Mouse (Mus musculus): ENCODE measurements around the gene Prkaa1. TPM values are rescaled to one million over a fixed set of nuclear protein-coding genes. Genes with fewer than 3 reads are reported as not detected.
A peak's percentile ranks its signal among the peaks of the same experiment; 100 is the strongest.

Prkaa1 gene
- polyA plus RNA-seq (2015; fragmentation: Nextera tagmentation; extraction: Ambion mirVana), result 14.8 and 17.1 TPM in 2 replicates

GRCm38 (mm10) chr15:5143361-5144020 lies at the start of gene Prkaa1:
Gene Prkaa1 (plus strand): TSS chr15:5143861.
- Histone ChIP-seq H3K36me3 (ENCODE audit: control insufficient read depth, insufficient read depth) (no peaks in the 10 kb centered on the region), H3K4me2 (ENCODE audit: low read depth, low read length) (peak within 1 kb of the TSS; percentile 90), H3K27me3 (ENCODE audit: control insufficient read depth, insufficient read depth, low read length) (no peaks in the 10 kb centered on the region), H3K4me1 (ENCODE audit: control insufficient read depth, insufficient read depth, low read length) (peaks cover 13% of the 10 kb centered on the region), H3K9me3 (replicated peaks; ENCODE audit: control insufficient read depth, low read length) (no peaks in the 10 kb centered on the region), H3K4me3 (ENCODE audit: low read length) (peak within 1 kb of the TSS; percentile 89), H3K9ac (ENCODE audit: low read length) (peak within 1 kb of the TSS; percentile 87), H3K27ac (ENCODE audit: low read length) (peak within 1 kb of the TSS; percentile 86)
- WGBS, result under 1% methylated on average over 66 of the region's 80 CpGs
- peak; percentile 89 for ATAC-seq (replicated peaks; ENCODE audit: extremely low read depth, insufficient read depth, low FRiP score)

- Histone ChIP-seq H3K36me3 (ENCODE audit: control insufficient read depth, insufficient read depth) (no peaks in the 10 kb centered on the region; the same call in 1 of the 2 replicates), H3K27me3 (ENCODE audit: control insufficient read depth, insufficient read depth, low read length) (no peaks in the 10 kb centered on the region), H3K4me3 (ENCODE audit: low read length) (no peak overlapping the region), H3K4me1 (ENCODE audit: control insufficient read depth, insufficient read depth, low read length) (no peaks in the 10 kb centered on the region), H3K9ac (ENCODE audit: low read length) (no peak overlapping the region), H3K9me3 (replicated peaks; ENCODE audit: control insufficient read depth, low read length) (peaks cover 3% of the 10 kb centered on the region; the same call in 1 of the 2 replicates), H3K4me2 (ENCODE audit: low read depth, low read length) (no peak overlapping the region), H3K27ac (ENCODE audit: low read length) (no peak overlapping the region)
- ATAC-seq (replicated peaks; ENCODE audit: extremely low read depth, insufficient read depth, low FRiP score), result no peak
- WGBS, result 84% methylated on average over 11 of the region's 11 CpGs
These were observed 47.9 kb upstream of the Prkaa1 start for GRCm38 (mm10) chr15:5095534-5096301.

DNA sequence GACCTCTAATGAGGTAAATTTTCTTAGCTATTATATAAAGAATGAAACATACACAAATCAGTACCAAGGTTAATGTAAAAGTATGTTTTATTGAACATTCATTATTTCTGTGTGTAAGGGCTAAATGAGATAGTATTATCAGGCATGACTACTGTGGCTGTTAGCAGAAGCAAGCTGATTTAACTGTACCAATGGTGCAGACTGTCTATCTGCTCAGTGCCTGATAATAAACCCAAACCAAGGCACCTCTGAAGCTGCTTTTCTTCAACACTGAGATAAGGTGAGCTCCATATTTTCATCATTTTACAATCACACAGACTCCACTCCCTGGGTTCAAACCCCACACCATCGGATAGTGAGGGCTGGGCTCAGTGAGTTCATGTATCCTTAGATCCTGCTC lies 46.3 kb upstream of the Prkaa1 start:
- Histone ChIP-seq H3K27me3 (ENCODE audit: control insufficient read depth, insufficient read depth, low read length) (no peaks in the 10 kb centered on the region), H3K4me1 (ENCODE audit: control insufficient read depth, insufficient read depth, low read length) (no peaks in the 10 kb centered on the region), H3K27ac (ENCODE audit: low read length) (no peak overlapping the region), H3K9me3 (replicated peaks; ENCODE audit: control insufficient read depth, low read length) (peaks cover 3% of the 10 kb centered on the region; the same call in 1 of the 2 replicates), H3K9ac (ENCODE audit: low read length) (no peak overlapping the region), H3K4me3 (ENCODE audit: low read length) (no peak overlapping the region), H3K36me3 (ENCODE audit: control insufficient read depth, insufficient read depth) (no peaks in the 10 kb centered on the region; the same call in 1 of the 2 replicates), H3K4me2 (ENCODE audit: low read depth, low read length) (no peak overlapping the region)
- WGBS, result 86% methylated on average over 1 of the region's 1 CpGs
- no peak for ATAC-seq (replicated peaks; ENCODE audit: extremely low read depth, insufficient read depth, low FRiP score)

DNA sequence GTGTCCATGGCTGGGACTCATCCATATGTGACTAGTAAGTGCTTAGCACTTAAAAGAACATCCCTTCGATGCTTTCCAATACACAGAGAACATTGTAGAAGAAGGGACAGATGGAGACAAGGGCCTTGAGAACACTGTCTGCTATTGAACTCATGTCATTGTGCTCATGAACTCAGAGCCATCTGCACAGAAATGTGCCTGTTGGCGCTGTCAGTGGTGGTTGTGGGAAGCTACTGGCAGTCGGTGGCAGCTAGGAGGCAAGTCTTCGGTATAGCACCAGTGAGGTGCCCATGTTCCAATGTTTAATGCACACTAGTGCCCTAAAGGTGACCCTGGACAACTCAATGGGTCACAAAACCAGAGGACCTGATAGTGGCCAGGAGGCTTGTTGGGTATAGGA lies 41.3 kb upstream of the Prkaa1 start:
- Histone ChIP-seq H3K27me3 (ENCODE audit: control insufficient read depth, insufficient read depth, low read length) (no peaks in the 10 kb centered on the region), H3K36me3 (ENCODE audit: control insufficient read depth, insufficient read depth) (peaks cover 2% of the 10 kb centered on the region), H3K4me1 (ENCODE audit: control insufficient read depth, insufficient read depth, low read length) (no peaks in the 10 kb centered on the region), H3K9ac (ENCODE audit: low read length) (no peak overlapping the region), H3K9me3 (replicated peaks; ENCODE audit: control insufficient read depth, low read length) (no peaks in the 10 kb centered on the region), H3K27ac (ENCODE audit: low read length) (no peak overlapping the region), H3K4me3 (ENCODE audit: low read length) (no peak overlapping the region), H3K4me2 (ENCODE audit: low read depth, low read length) (no peak overlapping the region)
- no peak for ATAC-seq (replicated peaks; ENCODE audit: extremely low read depth, insufficient read depth, low FRiP score)
- 92% methylated on average over 4 of the region's 4 CpGs for WGBS

DNA sequence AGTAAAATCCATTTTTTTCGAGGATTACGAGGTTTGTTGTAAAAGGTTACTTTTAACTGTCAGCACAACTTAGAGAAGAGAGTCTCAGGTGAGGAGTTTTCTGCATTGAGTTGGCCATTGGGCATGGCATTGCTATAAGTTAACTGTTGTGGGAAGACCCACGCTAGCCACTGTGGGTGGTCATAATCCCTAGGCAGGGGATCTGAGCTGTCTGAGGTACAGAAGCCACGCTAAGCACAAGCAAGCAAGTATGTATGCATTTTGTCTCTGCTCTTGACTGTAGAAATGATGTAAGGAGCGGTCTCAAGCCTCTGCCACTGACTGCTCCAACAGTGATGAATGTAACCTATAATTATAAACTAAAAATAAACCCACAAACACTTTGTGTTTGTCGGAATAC lies 37.8 kb upstream of the Prkaa1 start:
- WGBS, result 85% methylated on average over 6 of the region's 6 CpGs
- Histone ChIP-seq H3K27ac (ENCODE audit: low read length) (no peak overlapping the region), H3K4me1 (ENCODE audit: control insufficient read depth, insufficient read depth, low read length) (no peaks in the 10 kb centered on the region), H3K27me3 (ENCODE audit: control insufficient read depth, insufficient read depth, low read length) (no peaks in the 10 kb centered on the region), H3K9ac (ENCODE audit: low read length) (no peak overlapping the region), H3K4me3 (ENCODE audit: low read length) (no peak overlapping the region), H3K4me2 (ENCODE audit: low read depth, low read length) (no peak overlapping the region), H3K9me3 (replicated peaks; ENCODE audit: control insufficient read depth, low read length) (no peaks in the 10 kb centered on the region), H3K36me3 (ENCODE audit: control insufficient read depth, insufficient read depth) (peaks cover 2% of the 10 kb centered on the region; the same call in 1 of the 2 replicates)
- no peak for ATAC-seq (replicated peaks; ENCODE audit: extremely low read depth, insufficient read depth, low FRiP score)

GRCm38 (mm10) chr15:5106293-5106692 lies 37.4 kb upstream of the Prkaa1 start:
- Histone ChIP-seq H3K36me3 (ENCODE audit: control insufficient read depth, insufficient read depth) (peaks cover 2% of the 10 kb centered on the region; the same call in 1 of the 2 replicates), H3K27ac (ENCODE audit: low read length) (no peak overlapping the region), H3K27me3 (ENCODE audit: control insufficient read depth, insufficient read depth, low read length) (no peaks in the 10 kb centered on the region), H3K4me3 (ENCODE audit: low read length) (no peak overlapping the region), H3K4me1 (ENCODE audit: control insufficient read depth, insufficient read depth, low read length) (no peaks in the 10 kb centered on the region), H3K4me2 (ENCODE audit: low read depth, low read length) (no peak overlapping the region), H3K9me3 (replicated peaks; ENCODE audit: control insufficient read depth, low read length) (no peaks in the 10 kb centered on the region), H3K9ac (ENCODE audit: low read length) (no peak overlapping the region)
- no peak for ATAC-seq (replicated peaks; ENCODE audit: extremely low read depth, insufficient read depth, low FRiP score)
- WGBS, result 53% methylated on average over 2 of the region's 2 CpGs

DNA sequence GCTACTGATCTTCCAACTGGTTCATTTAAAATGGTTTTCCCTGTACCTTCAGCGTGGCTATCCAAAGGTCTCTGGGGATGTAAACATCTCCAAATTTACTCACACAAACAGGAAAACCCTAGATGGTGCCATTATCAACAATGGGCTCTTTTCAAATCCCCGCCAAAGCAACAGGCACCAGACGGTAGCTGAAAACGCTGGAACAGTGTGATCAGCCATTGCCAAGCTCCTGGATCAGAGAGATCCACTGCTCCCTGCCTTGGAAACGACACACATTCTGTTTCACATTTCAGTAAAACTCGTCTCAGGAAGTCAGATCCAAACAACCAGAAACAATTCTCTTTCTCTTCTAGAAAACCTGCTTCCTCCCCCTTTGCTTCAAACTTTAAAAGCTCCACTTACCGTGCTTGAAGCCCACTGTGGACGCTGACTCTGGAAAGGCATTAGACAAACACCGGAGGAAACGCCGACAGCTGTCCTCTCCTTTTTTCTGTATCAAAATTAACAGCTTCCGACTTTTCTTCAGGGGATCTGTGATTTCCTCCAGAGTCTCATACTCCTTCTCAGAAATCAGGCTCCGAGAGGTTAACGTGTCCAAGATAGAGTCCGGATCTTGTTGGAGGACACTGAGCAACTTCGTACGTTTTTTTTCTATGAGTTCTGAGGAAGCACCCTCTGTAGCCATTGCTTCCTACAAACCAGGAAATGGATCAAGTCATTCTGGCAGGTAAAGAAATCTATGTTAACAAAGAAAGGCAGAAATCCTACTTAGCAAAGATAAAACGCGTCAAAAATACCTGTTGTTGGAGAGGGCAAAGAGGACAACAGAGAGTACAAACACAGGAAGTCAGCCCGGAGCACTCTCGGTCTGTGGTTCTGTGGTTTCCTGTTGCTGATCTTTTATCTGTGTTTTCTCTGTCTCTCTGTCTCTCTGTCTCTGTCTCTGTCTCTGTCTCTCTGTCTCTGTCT lies 35.7 kb upstream of the Prkaa1 start, which contains the start of gene Card6:
Gene Card6, minus strand, starts transcription at position 854 of the 969 bp plus-strand sequence.
- Histone ChIP-seq H3K27ac (ENCODE audit: low read length) (peak within 1 kb of the TSS; percentile 63), H3K4me3 (ENCODE audit: low read length) (peak within 1 kb of the TSS; percentile 52), H3K9ac (ENCODE audit: low read length) (peak within 1 kb of the TSS; percentile 57), H3K4me1 (ENCODE audit: control insufficient read depth, insufficient read depth, low read length) (no peaks in the 10 kb centered on the region), H3K27me3 (ENCODE audit: control insufficient read depth, insufficient read depth, low read length) (no peaks in the 10 kb centered on the region), H3K36me3 (ENCODE audit: control insufficient read depth, insufficient read depth) (peaks cover 2% of the 10 kb centered on the region; the same call in 1 of the 2 replicates), H3K9me3 (replicated peaks; ENCODE audit: control insufficient read depth, low read length) (no peaks in the 10 kb centered on the region), H3K4me2 (ENCODE audit: low read depth, low read length) (peak within 1 kb of the TSS; percentile 57)
- no peak; the same call in 1 of the 2 replicates for ATAC-seq (replicated peaks; ENCODE audit: extremely low read depth, insufficient read depth, low FRiP score)
- 36% methylated on average over 21 of the region's 21 CpGs for WGBS

- Histone ChIP-seq H3K9ac (ENCODE audit: low read length) (no peak overlapping the region), H3K27me3 (ENCODE audit: control insufficient read depth, insufficient read depth, low read length) (no peaks in the 10 kb centered on the region), H3K4me3 (ENCODE audit: low read length) (peak overlapping the region; percentile 52), H3K27ac (ENCODE audit: low read length) (no peak overlapping the region; the same call in 1 of the 2 replicates), H3K9me3 (replicated peaks; ENCODE audit: control insufficient read depth, low read length) (no peaks in the 10 kb centered on the region), H3K4me2 (ENCODE audit: low read depth, low read length) (peak overlapping the region; percentile 57), H3K36me3 (ENCODE audit: control insufficient read depth, insufficient read depth) (peaks cover 2% of the 10 kb centered on the region; the same call in 1 of the 2 replicates), H3K4me1 (ENCODE audit: control insufficient read depth, insufficient read depth, low read length) (no peaks in the 10 kb centered on the region)
- WGBS, result 63% methylated on average over 3 of the region's 3 CpGs
- ATAC-seq (replicated peaks; ENCODE audit: extremely low read depth, insufficient read depth, low FRiP score), result no peak
These were observed 35.0 kb upstream of the Prkaa1 start for GRCm38 (mm10) chr15:5108655-5109040.

Measured in heart, embryonic 16.5 days (tissue).